Mouse (Mus musculus) embryonic fibroblast, embryonic 13.5 days (primary cell): Measurements from ENCODE around the gene Farp1. TPM values are rescaled to one million over a fixed set of nuclear protein-coding genes. Genes with fewer than 3 reads are reported as not detected.

Experiments used
- H3K27ac ChIP-seq: 2 replicates; pipeline ENCODE4 v1.5.1; 2012; ENCODE audit warnings: low read length, control low read depth, inconsistent platforms; ENCODE audit not compliant: insufficient read depth
- H3K4me1 ChIP-seq: 2 replicates; pipeline ENCODE4 v1.6.1; 2011; ENCODE audit warnings: low read length; ENCODE audit not compliant: control insufficient read depth, insufficient read depth
- H3K4me3 ChIP-seq: 2 replicates; pipeline ENCODE4 v1.5.1; 2011; ENCODE audit warnings: mild to moderate bottlenecking, control low read depth, low read length; ENCODE audit not compliant: insufficient read depth
- CTCF ChIP-seq: IDR thresholded peaks from 2 replicates; pipeline ENCODE4 v1.5.1; 2011; ENCODE audit warnings: mild to moderate bottlenecking, control low read depth, low read length, moderate library complexity, borderline replicate concordance; ENCODE audit not compliant: insufficient read depth
- POLR2A ChIP-seq: IDR thresholded peaks from 2 replicates; pipeline ENCODE4 v1.6.1; 2011; ENCODE audit warnings: low read depth, mild to moderate bottlenecking, control low read depth, low read length, moderate library complexity
- polyA plus RNA-seq: library from polyadenylated mRNA; stranded (reverse); fragments of >200 nt; gene quantifications from 2 replicates; pipeline ENCODE4 v1.2.4, GENCODE M21; 2011; ENCODE audit warnings: low read depth; ENCODE audit not compliant: missing spikeins, insufficient read length

Gene Farp1
- polyA plus RNA-seq, 1 experiment: 142 TPM

- TF ChIP-seq CTCF: no peak
- TF ChIP-seq POLR2A: no peak
These were observed 19.1 kb downstream of the Farp1 start for GRCm38 (mm10) chr14:121054062-121054461.

DNA sequence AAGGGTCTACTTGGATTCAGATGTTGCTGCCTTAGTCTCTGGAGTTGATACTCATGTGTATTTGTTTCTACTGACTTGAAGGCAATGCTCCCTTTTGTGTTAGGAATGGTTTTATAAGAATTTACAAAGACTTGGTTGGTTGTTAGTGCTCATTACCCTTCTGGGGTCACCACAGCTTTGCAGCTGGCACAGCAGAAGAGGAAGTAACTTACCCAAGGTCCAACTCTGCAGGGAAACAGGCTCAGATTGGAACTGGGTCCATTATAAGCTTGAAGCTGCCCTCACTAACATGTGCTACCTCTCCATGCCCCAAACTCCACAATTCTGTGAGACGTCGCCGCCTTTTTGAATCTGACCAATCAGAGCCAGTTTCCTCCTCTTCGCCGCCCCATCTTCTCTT is 22.8 kb downstream of the Farp1 start:
- Histone ChIP-seq H3K4me3 (no peak overlapping the region), H3K4me1 (peaks cover 47% of the 10 kb centered on the region), H3K27ac (no peak overlapping the region)
- no peak for TF ChIP-seq POLR2A

More at GRCm38 (mm10) chr14:121054062-121054461, 19.1 kb downstream of the Farp1 start:
- Histone ChIP-seq H3K27ac (peak overlapping the region; percentile 17; the same call in 1 of the 2 replicates), H3K4me1 (peaks cover 36% of the 10 kb centered on the region), H3K4me3 (no peak overlapping the region)

GRCm38 (mm10) chr14:121058481-121058880 is 23.5 kb downstream of the Farp1 start:
- H3K4me1 ChIP-seq: peaks cover 48% of the 10 kb centered on the region
- H3K4me3 ChIP-seq: no peak overlapping the region
- H3K27ac ChIP-seq: no peak overlapping the region
- TF ChIP-seq CTCF (no peak), POLR2A (no peak)

GRCm38 (mm10) chr14:121059266-121059665 is 24.3 kb downstream of the Farp1 start:
- H3K27ac ChIP-seq: peak overlapping the region; percentile 16; the same call in 1 of the 2 replicates
- no peak overlapping the region for H3K4me3 ChIP-seq
- peaks cover 44% of the 10 kb centered on the region for H3K4me1 ChIP-seq
- no peak for TF ChIP-seq POLR2A
- TF ChIP-seq CTCF: no peak

- TF ChIP-seq CTCF (no peak), POLR2A (no peak)
- Histone ChIP-seq H3K27ac (no peak overlapping the region), H3K4me3 (no peak overlapping the region), H3K4me1 (peaks cover 33% of the 10 kb centered on the region)
These were observed 25.5 kb downstream of the Farp1 start for GRCm38 (mm10) chr14:121060484-121060883.

GRCm38 (mm10) chr14:121061686-121062085 is 26.7 kb downstream of the Farp1 start:
- Histone ChIP-seq H3K27ac (peak overlapping the region; percentile 35; the same call in 1 of the 2 replicates), H3K4me1 (peaks cover 33% of the 10 kb centered on the region), H3K4me3 (no peak overlapping the region)
- no peak for TF ChIP-seq CTCF
- TF ChIP-seq POLR2A: no peak

DNA sequence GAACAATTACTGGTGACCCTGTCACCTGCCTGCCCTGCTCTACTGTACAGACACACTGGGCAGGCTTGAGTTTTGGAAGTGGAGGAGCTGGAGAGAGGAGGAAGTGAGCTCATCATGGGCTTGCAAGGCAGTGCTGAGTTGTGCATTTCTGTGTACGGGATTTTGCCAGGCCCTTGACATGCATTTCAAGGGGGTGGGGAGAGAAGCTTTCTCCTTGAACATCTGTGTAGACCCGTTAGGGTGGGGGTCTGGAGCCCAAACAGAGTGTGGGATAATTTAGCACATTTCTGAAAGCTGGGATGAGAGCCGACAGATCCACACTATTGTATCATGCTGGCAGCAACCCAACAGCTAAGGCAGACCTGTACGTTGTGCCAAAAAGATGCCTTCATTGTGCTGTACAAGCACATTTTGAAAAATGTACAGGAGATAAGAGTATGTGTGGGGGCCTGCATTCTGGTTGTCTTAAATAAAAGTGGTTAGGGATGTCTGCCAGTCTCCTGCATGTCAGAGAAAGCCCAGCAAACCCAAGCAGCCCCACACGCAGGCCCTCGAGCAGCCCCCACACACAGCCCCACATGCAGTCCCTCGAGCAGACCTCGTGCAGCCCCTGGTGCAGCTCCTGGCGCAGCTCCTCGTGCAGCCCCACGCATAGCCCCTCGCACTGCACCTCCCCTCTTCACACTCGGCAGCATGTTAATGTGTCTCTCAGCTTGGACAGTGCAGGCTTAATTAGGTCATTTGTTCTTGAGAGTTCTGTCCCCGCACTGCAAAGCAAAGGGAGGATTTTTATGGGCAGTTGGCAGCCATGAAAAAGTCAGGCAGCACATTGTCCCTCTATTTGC is 27.5 kb downstream of the Farp1 start:
- no peak overlapping the region for H3K4me3 ChIP-seq
- peak overlapping the region; percentile 35; the same call in 1 of the 2 replicates for H3K27ac ChIP-seq
- TF ChIP-seq POLR2A (no peak), CTCF (no peak)
- peaks cover 33% of the 10 kb centered on the region for H3K4me1 ChIP-seq

GRCm38 (mm10) chr14:121064726-121065125 is 29.7 kb downstream of the Farp1 start:
- no peak overlapping the region for H3K27ac ChIP-seq
- no peak overlapping the region for H3K4me3 ChIP-seq
- H3K4me1 ChIP-seq: peaks cover 30% of the 10 kb centered on the region
- TF ChIP-seq POLR2A (no peak), CTCF (no peak)

DNA sequence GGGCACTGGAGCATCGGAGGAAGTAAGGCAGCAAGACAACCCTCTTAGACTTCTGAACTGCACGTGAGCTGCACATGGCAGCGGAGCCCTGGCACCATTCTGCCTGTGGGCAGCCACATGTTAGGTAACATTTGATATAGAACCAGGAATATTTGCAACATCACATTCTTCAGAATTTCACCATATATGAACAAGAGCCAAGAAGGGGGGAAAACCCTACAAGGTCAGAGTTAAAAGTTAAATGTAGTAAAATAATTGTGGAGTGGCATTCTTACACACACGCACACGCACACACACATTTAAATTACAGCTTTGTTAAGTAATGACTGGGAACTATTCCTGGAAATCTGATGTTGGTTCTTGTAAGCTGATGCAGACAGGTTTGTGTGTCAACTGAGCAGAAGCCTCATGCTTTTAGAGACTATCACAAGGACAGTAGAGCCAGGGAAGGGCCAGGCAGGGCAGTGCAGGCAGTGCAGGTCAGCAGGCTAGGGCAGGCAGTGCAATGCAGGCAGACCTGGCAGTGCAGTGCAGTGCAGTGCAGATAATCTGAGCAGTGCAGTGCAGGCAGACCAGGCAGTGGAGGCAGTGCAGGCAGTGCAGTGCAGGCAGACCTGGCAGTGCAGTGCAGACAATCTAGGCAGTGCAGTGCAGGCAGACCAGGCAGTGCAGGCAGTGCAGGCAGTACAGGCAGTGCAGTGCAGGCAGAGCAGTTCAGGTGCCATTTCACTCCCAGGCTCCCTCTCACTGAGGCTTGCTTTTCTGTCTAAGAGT is 38.3 kb downstream of the Farp1 start:
- no peak overlapping the region for H3K4me3 ChIP-seq
- TF ChIP-seq CTCF: no peak
- TF ChIP-seq POLR2A: no peak
- peaks cover 7% of the 10 kb centered on the region for H3K4me1 ChIP-seq
- no peak overlapping the region for H3K27ac ChIP-seq
